Mouse (Mus musculus): ENCODE data around the gene Dnah3. TPM values are rescaled to one million over a fixed set of nuclear protein-coding genes. Genes with fewer than 3 reads are reported as not detected.

The Dnah3 gene
- polyA plus RNA-seq, 1 experiment from 2014 or later = 0.15 TPM

GRCm38 (mm10) chr7:119974214-119974613 is 120.9 kb downstream of the Dnah3 start:
- no peak for ATAC-seq

GRCm38 (mm10) chr7:119969320-119969719 is 125.8 kb downstream of the Dnah3 start:
- Histone ChIP-seq H3K36me3 (ENCODE audit: control insufficient read depth, insufficient read depth, low read length) (no peaks in the 10 kb centered on the region), H3K4me3 (ENCODE audit: low read depth, low read length) (no peak overlapping the region), H3K9me3 (replicated peaks; ENCODE audit: control insufficient read depth, low read length, poor library complexity, severe bottlenecking) (no peaks in the 10 kb centered on the region), H3K4me1 (ENCODE audit: control insufficient read depth, insufficient read depth, low read length) (no peaks in the 10 kb centered on the region), H3K9ac (ENCODE audit: low read depth, low read length) (no peak overlapping the region), H3K27ac (ENCODE audit: low read length) (no peak overlapping the region), H3K27me3 (ENCODE audit: control insufficient read depth, insufficient read depth, low read depth, low read length) (no peaks in the 10 kb centered on the region), H3K4me2 (ENCODE audit: low read length) (no peak overlapping the region)
- 87% methylated on average over 2 of the region's 2 CpGs for WGBS
- no peak for ATAC-seq

More at GRCm38 (mm10) chr7:119974214-119974613, 120.9 kb downstream of the Dnah3 start:
- Histone ChIP-seq H3K9ac (ENCODE audit: low read depth, low read length) (no peak overlapping the region), H3K4me3 (ENCODE audit: low read depth, low read length) (no peak overlapping the region), H3K36me3 (ENCODE audit: control insufficient read depth, insufficient read depth, low read length) (no peaks in the 10 kb centered on the region), H3K4me2 (ENCODE audit: low read length) (no peak overlapping the region), H3K27me3 (ENCODE audit: control insufficient read depth, insufficient read depth, low read depth, low read length) (no peaks in the 10 kb centered on the region), H3K27ac (ENCODE audit: low read length) (no peak overlapping the region), H3K9me3 (replicated peaks; ENCODE audit: control insufficient read depth, low read length, poor library complexity, severe bottlenecking) (no peaks in the 10 kb centered on the region), H3K4me1 (ENCODE audit: control insufficient read depth, insufficient read depth, low read length) (no peaks in the 10 kb centered on the region)
- WGBS = 84% methylated on average over 5 of the region's 5 CpGs

GRCm38 (mm10) chr7:119965651-119966395 is 129.3 kb downstream of the Dnah3 start:
- Histone ChIP-seq H3K4me2 (ENCODE audit: low read length) (no peak overlapping the region), H3K27ac (ENCODE audit: low read length) (no peak overlapping the region), H3K9ac (ENCODE audit: low read depth, low read length) (no peak overlapping the region), H3K36me3 (ENCODE audit: control insufficient read depth, insufficient read depth, low read length) (no peaks in the 10 kb centered on the region), H3K4me1 (ENCODE audit: control insufficient read depth, insufficient read depth, low read length) (no peaks in the 10 kb centered on the region), H3K27me3 (ENCODE audit: control insufficient read depth, insufficient read depth, low read depth, low read length) (no peaks in the 10 kb centered on the region), H3K9me3 (replicated peaks; ENCODE audit: control insufficient read depth, low read length, poor library complexity, severe bottlenecking) (no peaks in the 10 kb centered on the region), H3K4me3 (ENCODE audit: low read depth, low read length) (no peak overlapping the region)
- WGBS = 88% methylated on average over 9 of the region's 9 CpGs
- ATAC-seq = no peak

- WGBS = 92% methylated on average over 4 of the region's 4 CpGs
- Histone ChIP-seq H3K4me3 (ENCODE audit: low read depth, low read length) (no peak overlapping the region), H3K9me3 (replicated peaks; ENCODE audit: control insufficient read depth, low read length, poor library complexity, severe bottlenecking) (no peaks in the 10 kb centered on the region), H3K36me3 (ENCODE audit: control insufficient read depth, insufficient read depth, low read length) (no peaks in the 10 kb centered on the region), H3K4me2 (ENCODE audit: low read length) (no peak overlapping the region), H3K27ac (ENCODE audit: low read length) (no peak overlapping the region), H3K9ac (ENCODE audit: low read depth, low read length) (no peak overlapping the region), H3K27me3 (ENCODE audit: control insufficient read depth, insufficient read depth, low read depth, low read length) (no peaks in the 10 kb centered on the region), H3K4me1 (ENCODE audit: control insufficient read depth, insufficient read depth, low read length) (no peaks in the 10 kb centered on the region)
- no peak for ATAC-seq
Measured at GRCm38 (mm10) chr7:119965205-119965604, 129.9 kb downstream of the Dnah3 start.

GRCm38 (mm10) chr7:119961107-119961506 is 134.0 kb downstream of the Dnah3 start:
- Histone ChIP-seq H3K9ac (ENCODE audit: low read depth, low read length) (no peak overlapping the region), H3K4me3 (ENCODE audit: low read depth, low read length) (no peak overlapping the region), H3K9me3 (replicated peaks; ENCODE audit: control insufficient read depth, low read length, poor library complexity, severe bottlenecking) (no peaks in the 10 kb centered on the region), H3K4me1 (ENCODE audit: control insufficient read depth, insufficient read depth, low read length) (no peaks in the 10 kb centered on the region), H3K27ac (ENCODE audit: low read length) (no peak overlapping the region), H3K4me2 (ENCODE audit: low read length) (no peak overlapping the region), H3K27me3 (ENCODE audit: control insufficient read depth, insufficient read depth, low read depth, low read length) (no peaks in the 10 kb centered on the region), H3K36me3 (ENCODE audit: control insufficient read depth, insufficient read depth, low read length) (no peaks in the 10 kb centered on the region)
- ATAC-seq = no peak
- WGBS = 70% methylated on average over 2 of the region's 2 CpGs

GRCm38 (mm10) chr7:119960546-119960945 is 134.5 kb downstream of the Dnah3 start:
- WGBS = 83% methylated on average over 6 of the region's 6 CpGs

GRCm38 (mm10) chr7:119960006-119960405 is 135.1 kb downstream of the Dnah3 start:
- 82% methylated on average over 6 of the region's 6 CpGs for WGBS
- no peaks in the 10 kb centered on the region for H3K36me3 ChIP-seq (ENCODE audit: control insufficient read depth, insufficient read depth, low read length)
- no peak for ATAC-seq
- no peak overlapping the region for H3K4me3 ChIP-seq (ENCODE audit: low read depth, low read length)
- no peaks in the 10 kb centered on the region for H3K9me3 ChIP-seq (replicated peaks; ENCODE audit: control insufficient read depth, low read length, poor library complexity, severe bottlenecking)
- H3K4me1 ChIP-seq (ENCODE audit: control insufficient read depth, insufficient read depth, low read length) = no peaks in the 10 kb centered on the region
- H3K27ac ChIP-seq (ENCODE audit: low read length) = no peak overlapping the region
- no peak overlapping the region for H3K4me2 ChIP-seq (ENCODE audit: low read length)
- H3K9ac ChIP-seq (ENCODE audit: low read depth, low read length) = no peak overlapping the region
- no peaks in the 10 kb centered on the region for H3K27me3 ChIP-seq (ENCODE audit: control insufficient read depth, insufficient read depth, low read depth, low read length)

More at GRCm38 (mm10) chr7:119960546-119960945, 134.5 kb downstream of the Dnah3 start:
- Histone ChIP-seq H3K4me1 (ENCODE audit: control insufficient read depth, insufficient read depth, low read length) (no peaks in the 10 kb centered on the region), H3K27me3 (ENCODE audit: control insufficient read depth, insufficient read depth, low read depth, low read length) (no peaks in the 10 kb centered on the region), H3K4me3 (ENCODE audit: low read depth, low read length) (no peak overlapping the region), H3K9ac (ENCODE audit: low read depth, low read length) (no peak overlapping the region), H3K9me3 (replicated peaks; ENCODE audit: control insufficient read depth, low read length, poor library complexity, severe bottlenecking) (no peaks in the 10 kb centered on the region), H3K36me3 (ENCODE audit: control insufficient read depth, insufficient read depth, low read length) (no peaks in the 10 kb centered on the region), H3K27ac (ENCODE audit: low read length) (no peak overlapping the region), H3K4me2 (ENCODE audit: low read length) (no peak overlapping the region)
- no peak for ATAC-seq

- WGBS = 95% methylated on average over 4 of the region's 4 CpGs
- ATAC-seq = no peak
- no peak overlapping the region for H3K4me2 ChIP-seq (ENCODE audit: low read length)
- no peaks in the 10 kb centered on the region for H3K4me1 ChIP-seq (ENCODE audit: control insufficient read depth, insufficient read depth, low read length)
- H3K9ac ChIP-seq (ENCODE audit: low read depth, low read length) = no peak overlapping the region
- no peak overlapping the region for H3K4me3 ChIP-seq (ENCODE audit: low read depth, low read length)
- H3K27me3 ChIP-seq (ENCODE audit: control insufficient read depth, insufficient read depth, low read depth, low read length) = no peaks in the 10 kb centered on the region
- no peak overlapping the region for H3K27ac ChIP-seq (ENCODE audit: low read length)
- no peaks in the 10 kb centered on the region for H3K36me3 ChIP-seq (ENCODE audit: control insufficient read depth, insufficient read depth, low read length)
- no peaks in the 10 kb centered on the region for H3K9me3 ChIP-seq (replicated peaks; ENCODE audit: control insufficient read depth, low read length, poor library complexity, severe bottlenecking)
Measured at GRCm38 (mm10) chr7:119959491-119959890, 135.6 kb downstream of the Dnah3 start.

- WGBS = 65% methylated on average over 4 of the region's 4 CpGs
- Histone ChIP-seq H3K9me3 (replicated peaks; ENCODE audit: control insufficient read depth, low read length, poor library complexity, severe bottlenecking) (no peaks in the 10 kb centered on the region), H3K27ac (ENCODE audit: low read length) (no peak overlapping the region), H3K9ac (ENCODE audit: low read depth, low read length) (no peak overlapping the region), H3K4me2 (ENCODE audit: low read length) (no peak overlapping the region), H3K4me1 (ENCODE audit: control insufficient read depth, insufficient read depth, low read length) (no peaks in the 10 kb centered on the region), H3K4me3 (ENCODE audit: low read depth, low read length) (no peak overlapping the region), H3K27me3 (ENCODE audit: control insufficient read depth, insufficient read depth, low read depth, low read length) (no peaks in the 10 kb centered on the region), H3K36me3 (ENCODE audit: control insufficient read depth, insufficient read depth, low read length) (no peaks in the 10 kb centered on the region)
- ATAC-seq = no peak
Measured at GRCm38 (mm10) chr7:119959091-119959490, 136.0 kb downstream of the Dnah3 start.

All from midbrain, embryonic 16.5 days (tissue).